Mouse (Mus musculus) spleen, postnatal 10 days (tissue): Measurements from ENCODE around the gene Washc1.
"Not testable (repeated sequence)": the region's sequence is repeated elsewhere in the genome, so short reads cannot be mapped to it uniquely, and the experiment has no call there.

Source experiments
- DNase-seq, 2 experiments: peaks; one replicate each; pipeline ENCODE4 v3.0.0; 2021 to 2022; ENCODE audit warnings: low spot score in 2 of 2

The Washc1 gene

GRCm38 (mm10) chr17:66112166-66112565 lies 821 bp downstream of the Washc1 start:
- no peak for DNase-seq

GRCm38 (mm10) chr17:66118991-66119390 lies 7.6 kb downstream of the Washc1 start:
- DNase-seq, result no peak

- no peak for DNase-seq
Observed at GRCm38 (mm10) chr17:66120701-66121100, 9.4 kb downstream of the Washc1 start.

GRCm38 (mm10) chr17:66123066-66123815 lies 11.9 kb downstream of the Washc1 start, which contains the start of gene Ddx11:
Gene Ddx11 (plus strand): TSS chr17:66123520.
- peak; percentile 98 for DNase-seq

- peak in 1 of 2 experiments; percentile 31 for DNase-seq
Observed at GRCm38 (mm10) chr17:66123816-66124610, 12.7 kb downstream of the Washc1 start.

- no peak for DNase-seq
Observed at GRCm38 (mm10) chr17:66125211-66125610, 13.9 kb downstream of the Washc1 start.

- DNase-seq, result no peak
Observed at GRCm38 (mm10) chr17:66130371-66130770, 19.0 kb downstream of the Washc1 start.

GRCm38 (mm10) chr17:66131212-66131611 lies 19.9 kb downstream of the Washc1 start:
- peak in 1 of 2 experiments; percentile 34 for DNase-seq

- DNase-seq, result not testable (repeated sequence)
Observed at GRCm38 (mm10) chr17:66152706-66153662, 41.6 kb downstream of the Washc1 start.

- not testable (repeated sequence) for DNase-seq
Observed at GRCm38 (mm10) chr17:66153735-66154423, 42.5 kb downstream of the Washc1 start.

GRCm38 (mm10) chr17:66154876-66155275 lies 43.5 kb downstream of the Washc1 start:
- no peak for DNase-seq

GRCm38 (mm10) chr17:66158271-66158670 lies 46.9 kb downstream of the Washc1 start:
- no peak for DNase-seq

- DNase-seq, result not testable (repeated sequence)
Observed at GRCm38 (mm10) chr17:66167141-66167540, 55.8 kb downstream of the Washc1 start.
